Mouse (Mus musculus) embryo, embryonic 11 days (tissue): ENCODE measurements around the gene Gja1.

Experiments
- DNase-seq: peaks from one replicate; pipeline ENCODE4 v3.0.0-alpha.2; 2015

Gene Gja1

GRCm38 (mm10) chr10:56422518-56422917, 45.4 kb downstream of the Gja1 start:
- no peak for DNase-seq

DNA sequence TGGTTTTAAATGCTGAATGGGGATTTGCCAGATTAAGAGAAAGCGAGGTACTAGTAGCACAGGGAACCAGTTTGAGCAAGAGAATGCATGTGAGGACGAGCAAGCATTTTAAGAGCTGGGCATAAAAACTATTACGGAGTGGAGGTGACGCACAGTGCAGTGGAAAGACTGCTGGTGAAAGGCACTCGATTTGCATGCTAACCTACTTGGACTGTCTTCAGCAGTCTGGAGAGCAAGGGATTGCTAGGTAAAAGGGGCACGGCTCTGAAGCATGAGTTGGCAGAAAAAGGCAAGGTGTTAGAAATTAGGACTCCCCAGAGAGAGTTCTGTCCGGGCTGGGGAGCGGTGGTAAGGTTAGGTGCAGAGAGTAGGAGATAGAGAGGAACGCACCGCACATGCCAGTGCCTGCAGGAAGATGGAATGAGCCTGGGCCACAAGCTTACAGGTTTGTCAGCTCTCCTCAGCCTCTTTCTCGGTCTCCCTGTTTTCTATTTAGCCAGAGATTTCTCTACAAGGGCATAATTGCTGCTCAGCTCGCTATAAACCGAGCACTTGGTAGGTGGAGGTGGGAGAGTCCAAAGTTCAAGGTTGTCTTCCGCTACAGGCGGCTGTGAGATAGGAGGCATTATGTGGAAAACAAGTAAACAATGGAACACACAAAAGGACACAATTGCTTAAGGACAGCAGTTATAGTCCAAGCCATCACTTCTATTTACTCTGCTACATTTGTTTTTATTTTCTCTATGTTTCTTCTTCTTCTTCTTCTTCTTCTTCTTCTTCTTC, 48.1 kb downstream of the Gja1 start:
- DNase-seq: no peak

GRCm38 (mm10) chr10:56426369-56426768, 49.2 kb downstream of the Gja1 start:
- DNase-seq: no peak

- no peak for DNase-seq
These were observed 50.3 kb downstream of the Gja1 start for GRCm38 (mm10) chr10:56427382-56427781.

- DNase-seq: no peak
These were observed 50.7 kb downstream of the Gja1 start for GRCm38 (mm10) chr10:56427827-56428226.

GRCm38 (mm10) chr10:56429011-56429410, 51.9 kb downstream of the Gja1 start:
- no peak for DNase-seq

- peak; percentile 82 for DNase-seq
These were observed 54.7 kb downstream of the Gja1 start for GRCm38 (mm10) chr10:56431600-56432389.

DNA sequence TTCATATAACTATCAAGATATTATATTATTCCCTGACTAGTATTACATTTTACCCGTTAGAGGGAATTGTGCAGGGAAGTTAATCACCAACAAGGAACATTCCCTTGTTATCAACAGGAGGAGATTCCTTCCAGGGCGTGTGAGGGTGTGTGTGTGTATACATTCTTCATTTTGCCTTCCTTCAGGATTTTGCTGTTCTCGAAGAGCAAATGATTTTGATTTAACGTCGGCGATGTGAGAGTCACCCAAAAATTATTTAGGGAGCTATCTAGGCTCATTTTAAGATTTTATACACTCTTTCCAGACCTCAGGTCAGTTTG, 55.2 kb downstream of the Gja1 start:
- no peak for DNase-seq

GRCm38 (mm10) chr10:56437290-56437689, 60.2 kb downstream of the Gja1 start:
- no peak for DNase-seq

GRCm38 (mm10) chr10:56439638-56440037, 62.5 kb downstream of the Gja1 start:
- no peak for DNase-seq

DNA sequence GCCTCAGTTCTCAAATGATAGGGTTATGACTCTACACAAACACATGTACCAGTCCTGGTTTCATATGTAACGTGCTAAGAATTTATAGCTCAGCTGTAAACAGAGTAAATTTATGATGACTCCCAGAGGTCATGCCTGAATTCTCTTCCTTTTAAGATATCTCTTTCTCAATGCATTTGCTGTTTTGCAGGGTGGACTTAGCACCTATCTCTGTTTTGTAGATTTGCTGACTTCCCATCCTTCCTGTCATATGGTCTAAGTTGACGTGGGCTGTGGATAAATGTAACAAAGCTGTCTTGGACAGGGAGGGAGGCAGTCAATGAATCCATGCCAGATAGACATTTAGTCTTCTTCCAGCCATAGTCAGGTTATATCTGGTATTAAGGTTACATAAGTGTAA, 67.3 kb downstream of the Gja1 start:
- DNase-seq: no peak

- DNase-seq: no peak
These were observed 71.9 kb downstream of the Gja1 start for GRCm38 (mm10) chr10:56449030-56449429.
